Mouse (Mus musculus) activated CD4-positive, CD25-positive, alpha-beta regulatory T cell, adult 4 months (primary cell): ENCODE measurements at regions not wholly inside any gene's neighbourhood (a gene's known extent, or its start where the extent isn't known, plus 50 kb on each side); places are given as distances from the start of the nearest gene placed in this dataset.
A peak's percentile ranks its signal among the peaks of the same experiment; 100 is the strongest.

Experiments used
- ATAC-seq: one replicate; pipeline ENCODE4 v1.8.0; 2017

GRCm38 (mm10) chr16:61484315-61484714, 879.0 kb upstream of the Epha6 start:
- ATAC-seq = no peak

- no peak for ATAC-seq
Observed at GRCm38 (mm10) chr16:61441881-61442280, 836.5 kb upstream of the Epha6 start.

- no peak for ATAC-seq
Observed at GRCm38 (mm10) chr16:61401261-61401660, 795.9 kb upstream of the Epha6 start.

GRCm38 (mm10) chr16:61381979-61382378, 776.6 kb upstream of the Epha6 start:
- no peak for ATAC-seq

- peak; percentile 52 for ATAC-seq
Observed at GRCm38 (mm10) chr16:61376937-61377336, 771.6 kb upstream of the Epha6 start.
